Mouse (Mus musculus) megakaryocyte, embryonic 14.5 days (primary cell): ENCODE data around the gene Ugt1a1. TPM values are rescaled to one million over a fixed set of nuclear protein-coding genes. Genes with fewer than 3 reads are reported as not detected.

Experiments used
- H3K27me3 ChIP-seq: replicated peaks from 2 replicates; pipeline ENCODE3; 2012; ENCODE audit warnings: inconsistent platforms
- H3K36me3 ChIP-seq: replicated peaks from 2 replicates; pipeline ENCODE3; 2012; ENCODE audit warnings: low read length, inconsistent platforms, mixed read lengths
- H3K4me1 ChIP-seq: 2 replicates; pipeline ENCODE4 v1.6.1; 2012; ENCODE audit warnings: inconsistent platforms
- H3K4me3 ChIP-seq: replicated peaks from 2 replicates; pipeline ENCODE3; 2012; ENCODE audit warnings: moderate library complexity, mild to moderate bottlenecking, inconsistent platforms
- H3K9me3 ChIP-seq: 2 replicates; pipeline ENCODE4 v1.6.1; 2012; ENCODE audit warnings: inconsistent platforms
- FLI1 ChIP-seq: IDR thresholded peaks from 2 replicates; pipeline ENCODE4 v1.6.1; 2012; ENCODE audit warnings: low read length, inconsistent platforms, mixed read lengths
- GATA1 ChIP-seq: IDR thresholded peaks from 3 replicates; pipeline ENCODE4 v1.6.1; 2012; ENCODE audit warnings: mixed read lengths, low read length, inconsistent platforms, borderline replicate concordance
- polyA plus RNA-seq: library from polyadenylated mRNA; stranded (reverse); fragments of >175 nt; gene quantifications from 2 replicates; pipeline ENCODE4 v1.2.3, GENCODE M21; 2012; ENCODE audit warnings: low replicate concordance; ENCODE audit not compliant: insufficient read depth

Ugt1a1 gene
- polyA plus RNA-seq, 1 experiment = not detected

- Histone ChIP-seq H3K36me3 (peaks cover 8% of the 10 kb centered on the region), H3K4me3 (peak overlapping the region; percentile 0), H3K27me3 (peaks cover 16% of the 10 kb centered on the region), H3K9me3 (peaks cover 73% of the 10 kb centered on the region), H3K4me1 (peaks cover 17% of the 10 kb centered on the region)
- TF ChIP-seq GATA1 (no peak; the same call in 2 of the 3 replicates), FLI1 (no peak; the same call in 1 of the 2 replicates)
Measured at GRCm38 (mm10) chr1:88254793-88255465, 43.2 kb downstream of the Ugt1a1 start.

- Histone ChIP-seq H3K36me3 (peaks cover 13% of the 10 kb centered on the region), H3K27me3 (peaks cover 14% of the 10 kb centered on the region), H3K4me1 (peaks cover 21% of the 10 kb centered on the region), H3K4me3 (no peak overlapping the region), H3K9me3 (peaks cover 68% of the 10 kb centered on the region)
- no peak for TF ChIP-seq FLI1
- no peak for TF ChIP-seq GATA1
Measured at GRCm38 (mm10) chr1:88255466-88255857, 43.7 kb downstream of the Ugt1a1 start.

- Histone ChIP-seq H3K27me3 (peaks cover 13% of the 10 kb centered on the region), H3K4me1 (peaks cover 23% of the 10 kb centered on the region), H3K4me3 (peak overlapping the region; percentile 2), H3K36me3 (peaks cover 20% of the 10 kb centered on the region), H3K9me3 (peaks cover 60% of the 10 kb centered on the region)
- no peak for TF ChIP-seq GATA1
- TF ChIP-seq FLI1 = no peak
Measured at GRCm38 (mm10) chr1:88255989-88256754, 44.4 kb downstream of the Ugt1a1 start.

GRCm38 (mm10) chr1:88256886-88257663 lies 45.3 kb downstream of the Ugt1a1 start:
- Histone ChIP-seq H3K4me3 (no peak overlapping the region), H3K36me3 (peaks cover 29% of the 10 kb centered on the region), H3K9me3 (peaks cover 54% of the 10 kb centered on the region)

GRCm38 (mm10) chr1:88257681-88258080 lies 45.9 kb downstream of the Ugt1a1 start:
- Histone ChIP-seq H3K4me1 (peaks cover 38% of the 10 kb centered on the region), H3K4me3 (no peak overlapping the region), H3K36me3 (peaks cover 35% of the 10 kb centered on the region), H3K27me3 (peaks cover 11% of the 10 kb centered on the region), H3K9me3 (peaks cover 48% of the 10 kb centered on the region)
- TF ChIP-seq GATA1 = no peak
- no peak for TF ChIP-seq FLI1

More at GRCm38 (mm10) chr1:88256886-88257663, 45.3 kb downstream of the Ugt1a1 start:
- Histone ChIP-seq H3K27me3 (peaks cover 11% of the 10 kb centered on the region), H3K4me1 (peaks cover 32% of the 10 kb centered on the region)
- TF ChIP-seq FLI1 = no peak
- TF ChIP-seq GATA1 = no peak

- TF ChIP-seq GATA1 = no peak
- TF ChIP-seq FLI1 = no peak
- Histone ChIP-seq H3K4me1 (peaks cover 34% of the 10 kb centered on the region), H3K27me3 (peaks cover 11% of the 10 kb centered on the region), H3K9me3 (peaks cover 41% of the 10 kb centered on the region), H3K36me3 (peaks cover 42% of the 10 kb centered on the region), H3K4me3 (no peak overlapping the region)
Measured at GRCm38 (mm10) chr1:88258361-88258760, 46.6 kb downstream of the Ugt1a1 start.

GRCm38 (mm10) chr1:88258881-88259642 lies 47.3 kb downstream of the Ugt1a1 start:
- Histone ChIP-seq H3K4me3 (peak overlapping the region; percentile 9), H3K36me3 (peaks cover 49% of the 10 kb centered on the region), H3K9me3 (peaks cover 36% of the 10 kb centered on the region), H3K27me3 (peaks cover 11% of the 10 kb centered on the region), H3K4me1 (peaks cover 33% of the 10 kb centered on the region)
- TF ChIP-seq GATA1 (no peak), FLI1 (no peak)

GRCm38 (mm10) chr1:88259643-88260024 lies 47.9 kb downstream of the Ugt1a1 start:
- no peak overlapping the region for H3K4me3 ChIP-seq
- peaks cover 55% of the 10 kb centered on the region for H3K36me3 ChIP-seq
- peaks cover 35% of the 10 kb centered on the region for H3K9me3 ChIP-seq
- H3K4me1 ChIP-seq = peaks cover 33% of the 10 kb centered on the region
- TF ChIP-seq FLI1 = no peak
- no peak for TF ChIP-seq GATA1
- H3K27me3 ChIP-seq = peaks cover 11% of the 10 kb centered on the region

GRCm38 (mm10) chr1:88260114-88260513 lies 48.4 kb downstream of the Ugt1a1 start:
- Histone ChIP-seq H3K9me3 (peaks cover 30% of the 10 kb centered on the region), H3K4me3 (peak overlapping the region; percentile 1), H3K36me3 (peaks cover 60% of the 10 kb centered on the region), H3K27me3 (peaks cover 11% of the 10 kb centered on the region), H3K4me1 (peaks cover 33% of the 10 kb centered on the region)
- TF ChIP-seq FLI1 (0 out of 2 replicates have a peak, but pooled peaks have one; percentile 16), GATA1 (no peak)
